Mouse (Mus musculus) CD4-positive, CD25-positive, alpha-beta regulatory T cell, adult 2 months (primary cell): ENCODE measurements around the gene Fam161a.
A peak's percentile ranks its signal among the peaks of the same experiment; 100 is the strongest.
"Not testable (repeated sequence)": the region's sequence is repeated elsewhere in the genome, so short reads cannot be mapped to it uniquely, and the experiment has no call there.

Experiments
- DNase-seq: peaks from one replicate; pipeline ENCODE4 v3.0.0-alpha.2; 2012; ENCODE audit warnings: low read depth, low spot score

The Fam161a gene

DNA sequence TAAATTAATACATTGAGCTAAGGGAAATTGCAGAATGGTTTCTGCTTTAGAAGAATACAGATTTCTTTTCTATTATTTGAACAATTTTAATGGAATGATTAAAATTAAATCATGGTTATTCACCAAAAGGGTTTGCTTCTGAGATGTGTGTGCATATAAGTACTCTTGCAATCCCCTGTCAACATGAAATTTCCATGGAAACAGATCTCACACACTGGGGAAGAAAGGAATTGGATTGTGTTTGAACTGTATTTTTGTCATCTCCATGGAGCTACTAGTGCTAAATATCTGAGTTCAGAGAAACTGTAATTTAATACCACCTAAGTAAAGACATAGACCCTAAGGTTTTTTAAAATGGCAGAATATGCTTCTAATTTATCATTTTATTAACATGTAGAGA lies 42.3 kb downstream of the Fam161a start:
- no peak for DNase-seq

DNA sequence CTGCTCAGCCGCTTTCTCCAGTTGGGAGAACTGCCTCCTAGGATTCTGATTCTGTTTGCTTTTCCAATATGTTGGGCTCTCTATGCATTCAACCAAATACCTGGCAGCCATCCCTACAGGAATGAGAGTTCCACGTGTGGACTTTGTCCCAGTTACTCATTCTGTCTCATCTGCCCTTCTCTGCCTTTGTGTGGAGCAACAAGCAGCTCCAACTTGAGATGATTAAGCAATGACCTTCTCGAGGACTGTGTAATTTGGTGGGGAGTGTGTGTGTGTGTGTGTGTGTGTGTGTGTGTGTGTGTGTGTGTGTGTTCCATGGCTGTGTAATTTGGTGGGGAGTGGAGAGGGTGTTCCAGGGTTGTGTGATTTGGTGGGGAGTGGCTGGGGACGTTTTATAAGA lies 45.0 kb downstream of the Fam161a start:
- DNase-seq: no peak

DNA sequence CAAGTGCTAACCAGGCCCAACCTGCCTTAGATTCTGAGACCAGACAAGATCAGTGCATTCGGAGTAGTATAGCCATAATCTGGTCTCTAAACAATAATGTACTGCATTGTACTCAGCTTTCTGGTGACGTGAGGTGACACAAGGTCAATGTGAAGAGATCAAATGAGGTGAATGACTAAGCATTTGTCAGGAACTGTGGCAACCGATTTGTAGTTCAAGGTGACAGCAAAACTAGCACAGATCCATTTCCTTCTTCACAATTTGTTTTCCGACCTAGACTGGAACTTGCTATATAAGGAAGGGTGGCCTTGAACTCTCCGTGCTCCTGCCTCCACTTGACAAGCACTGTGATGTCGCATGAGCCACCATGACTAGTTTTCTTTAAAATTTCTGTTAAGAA lies 55.8 kb downstream of the Fam161a start:
- DNase-seq: no peak

DNA sequence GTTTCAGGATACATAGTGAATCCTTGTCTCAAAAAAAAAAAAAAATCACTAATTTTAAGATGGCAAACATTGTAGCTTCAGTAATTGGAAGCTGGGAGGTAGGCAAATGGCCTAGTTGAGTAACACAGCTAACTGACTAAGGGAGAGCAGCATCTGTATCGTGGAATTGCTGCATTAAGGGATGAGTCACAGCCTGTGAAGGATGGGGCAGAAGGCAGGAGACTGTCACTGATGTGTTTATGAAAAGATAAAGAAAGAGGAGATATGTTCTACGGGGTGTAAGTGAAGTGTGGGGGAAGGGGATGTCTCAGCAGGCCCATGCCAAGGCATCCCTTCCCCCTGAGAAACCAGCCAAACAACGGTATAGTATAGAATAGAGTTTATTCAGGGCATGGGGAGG lies 56.5 kb downstream of the Fam161a start:
- no peak for DNase-seq

DNA sequence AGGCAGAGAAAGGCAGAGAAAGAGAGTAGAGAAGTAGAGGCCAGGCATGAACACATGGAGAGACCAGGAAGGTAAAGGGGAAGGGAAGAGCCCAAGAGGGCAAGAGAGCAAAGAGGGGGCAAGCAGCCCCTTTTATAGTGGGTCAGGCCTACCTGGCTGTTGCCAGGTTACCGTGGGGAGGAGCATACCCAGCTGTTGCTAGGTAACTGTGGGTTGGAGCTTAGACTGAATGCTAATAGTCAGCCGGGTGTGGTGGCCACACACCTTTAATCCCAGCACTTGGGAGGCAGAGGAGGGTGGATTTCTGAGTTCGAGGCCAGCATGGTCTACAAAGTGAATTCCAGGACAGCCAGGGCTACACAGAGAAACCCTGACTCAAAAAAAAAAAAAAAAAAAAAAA lies 56.9 kb downstream of the Fam161a start:
- DNase-seq: not testable (repeated sequence)

DNA sequence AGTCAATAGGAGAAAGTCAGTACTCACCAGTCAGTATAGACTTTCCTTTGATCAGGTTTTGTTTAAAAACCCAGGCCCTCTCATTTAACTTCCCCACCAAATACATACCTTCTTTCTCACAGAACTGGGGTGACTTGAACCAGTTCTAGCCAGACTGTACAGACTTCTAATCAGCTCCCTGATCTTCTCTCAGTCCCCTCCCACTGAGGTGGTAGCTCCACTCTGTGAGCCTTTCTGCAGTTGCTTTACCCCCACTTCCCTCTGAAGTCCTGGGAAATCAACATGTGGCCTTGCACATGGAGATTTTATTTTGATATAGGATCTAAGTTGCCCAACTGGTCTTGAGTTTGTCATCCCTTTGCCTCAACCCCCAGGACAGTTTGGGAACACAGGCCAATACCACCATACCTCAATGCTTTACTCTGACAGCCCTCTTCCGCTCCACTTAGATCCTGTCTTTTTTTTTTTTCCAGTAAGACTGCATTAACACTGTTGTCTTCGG lies 57.9 kb downstream of the Fam161a start:
- no peak for DNase-seq

DNA sequence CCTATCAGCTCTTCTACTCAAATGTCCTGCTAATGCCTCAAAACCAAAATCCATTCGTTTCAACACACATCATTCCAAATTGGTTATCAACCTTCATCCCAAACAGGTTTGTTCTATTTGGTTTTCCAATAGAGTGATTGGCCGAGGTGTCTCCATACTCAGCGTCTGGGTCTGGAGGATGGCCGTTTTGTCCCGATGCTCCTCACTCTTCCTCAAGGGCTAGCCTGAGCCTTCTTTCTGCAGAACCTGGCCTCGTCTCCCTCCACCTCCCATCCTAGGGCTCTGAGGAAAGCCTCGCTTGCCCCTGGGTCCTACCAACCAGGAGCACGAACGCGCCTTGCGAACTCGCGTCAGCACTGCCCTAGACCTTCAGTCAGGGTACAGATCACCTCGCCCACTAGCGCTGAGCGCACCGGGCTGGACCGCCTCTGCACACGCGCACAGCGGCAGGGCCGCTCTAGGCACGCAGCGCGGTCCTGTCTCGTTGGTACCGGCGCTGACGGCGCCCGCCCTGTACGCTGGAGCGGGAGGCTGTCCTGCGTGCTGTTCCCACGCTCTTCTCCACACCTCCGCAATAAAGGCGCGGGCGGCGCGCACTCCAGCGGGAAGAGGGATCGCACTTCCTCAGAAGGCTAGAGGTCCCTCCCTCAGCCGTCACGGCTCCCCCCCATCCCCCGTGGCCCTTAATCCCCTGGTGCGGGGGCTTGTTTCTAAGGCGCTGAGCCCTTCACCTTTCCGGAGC lies 60.2 kb downstream of the Fam161a start:
- peak; percentile 89 for DNase-seq

DNA sequence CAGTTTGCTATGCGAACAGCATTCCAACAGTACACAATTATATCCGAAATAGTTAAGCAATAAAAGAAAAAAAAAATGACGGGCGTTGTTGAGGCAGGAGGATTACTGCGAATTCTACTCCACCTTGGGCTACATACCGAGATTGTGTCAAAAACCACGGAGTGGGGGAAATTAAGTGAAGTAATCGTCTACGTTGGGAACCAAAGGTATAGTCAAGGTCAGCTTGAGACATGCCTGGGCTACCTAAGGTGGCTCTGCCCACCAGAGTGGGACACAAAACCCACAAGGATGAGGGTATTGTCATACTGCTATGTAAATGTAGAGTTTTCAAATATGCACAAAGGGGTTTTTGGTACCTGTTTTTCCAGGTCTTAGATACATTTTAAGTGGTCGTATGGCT lies 60.9 kb downstream of the Fam161a start:
- DNase-seq: peak; percentile 2

DNA sequence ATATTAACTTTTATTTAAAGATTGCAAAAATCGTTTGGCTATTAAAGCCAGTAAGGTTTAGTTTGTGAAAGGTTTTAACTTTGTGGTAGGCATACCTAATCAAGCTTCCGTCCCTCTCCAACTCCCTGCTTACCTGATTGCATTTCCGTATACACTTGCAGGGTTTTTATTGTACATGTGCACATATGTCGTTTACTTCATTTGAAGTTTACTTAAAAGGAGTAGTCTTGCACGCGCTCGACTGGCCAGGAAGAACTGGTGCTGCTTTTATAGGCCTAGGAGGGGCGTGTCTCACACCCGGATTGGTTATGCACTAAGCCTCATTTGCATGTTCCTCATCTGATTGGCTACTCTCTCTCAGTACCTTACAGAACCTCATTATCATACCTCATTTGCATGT lies 61.7 kb downstream of the Fam161a start:
- not testable (repeated sequence) for DNase-seq

DNA sequence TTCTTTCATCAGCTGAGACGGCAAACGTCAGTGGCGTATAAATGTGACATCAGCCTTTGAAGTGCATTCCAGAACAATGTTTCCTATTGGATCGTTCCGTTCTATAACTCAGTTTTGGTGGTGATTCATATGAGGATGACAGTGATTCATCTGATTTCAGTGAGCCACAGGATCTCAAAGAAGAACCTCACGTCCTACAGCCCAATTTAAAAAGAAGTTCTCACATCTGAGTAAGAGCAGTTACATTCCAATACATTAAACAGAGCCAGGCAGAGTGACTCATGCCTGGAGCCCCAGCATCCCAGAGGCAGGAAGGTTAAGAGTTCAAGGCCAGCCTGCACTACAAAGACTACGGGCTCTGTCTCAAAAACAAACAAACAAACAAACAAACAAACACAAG lies 67.5 kb downstream of the Fam161a start:
- no peak for DNase-seq

DNA sequence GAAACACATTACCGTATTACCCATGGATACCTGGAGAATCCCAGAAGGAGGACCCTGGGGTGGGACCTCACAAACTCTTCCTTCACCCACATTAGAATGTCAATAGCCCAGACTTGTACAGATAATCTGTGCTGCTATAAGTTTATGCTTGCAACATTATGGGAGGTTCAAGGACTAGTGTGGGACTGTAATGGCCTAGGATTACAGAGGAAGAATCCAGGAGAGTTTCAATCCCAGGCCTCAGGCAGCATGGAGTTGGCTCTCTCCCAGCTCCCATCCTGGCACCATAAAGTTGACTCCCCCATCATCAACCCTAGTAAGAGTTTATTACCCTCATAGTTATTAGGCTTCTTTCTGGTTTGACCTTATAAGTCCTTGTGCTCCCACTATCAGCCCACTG lies 71.2 kb downstream of the Fam161a start:
- DNase-seq: no peak
